Mouse (Mus musculus): ENCODE results near the gene Chmp1a. TPM values are rescaled to one million over a fixed set of nuclear protein-coding genes. Genes with fewer than 3 reads are reported as not detected.
A peak's percentile ranks its signal among the peaks of the same experiment; 100 is the strongest.
"Not testable (repeated sequence)": the region's sequence is repeated elsewhere in the genome, so short reads cannot be mapped to it uniquely, and the experiment has no call there.

Gene Chmp1a
- polyA plus RNA-seq (2014; fragmentation: Nextera tagmentation; extraction: Ambion mirVana): 160 and 164 TPM in 2 replicates

DNA sequence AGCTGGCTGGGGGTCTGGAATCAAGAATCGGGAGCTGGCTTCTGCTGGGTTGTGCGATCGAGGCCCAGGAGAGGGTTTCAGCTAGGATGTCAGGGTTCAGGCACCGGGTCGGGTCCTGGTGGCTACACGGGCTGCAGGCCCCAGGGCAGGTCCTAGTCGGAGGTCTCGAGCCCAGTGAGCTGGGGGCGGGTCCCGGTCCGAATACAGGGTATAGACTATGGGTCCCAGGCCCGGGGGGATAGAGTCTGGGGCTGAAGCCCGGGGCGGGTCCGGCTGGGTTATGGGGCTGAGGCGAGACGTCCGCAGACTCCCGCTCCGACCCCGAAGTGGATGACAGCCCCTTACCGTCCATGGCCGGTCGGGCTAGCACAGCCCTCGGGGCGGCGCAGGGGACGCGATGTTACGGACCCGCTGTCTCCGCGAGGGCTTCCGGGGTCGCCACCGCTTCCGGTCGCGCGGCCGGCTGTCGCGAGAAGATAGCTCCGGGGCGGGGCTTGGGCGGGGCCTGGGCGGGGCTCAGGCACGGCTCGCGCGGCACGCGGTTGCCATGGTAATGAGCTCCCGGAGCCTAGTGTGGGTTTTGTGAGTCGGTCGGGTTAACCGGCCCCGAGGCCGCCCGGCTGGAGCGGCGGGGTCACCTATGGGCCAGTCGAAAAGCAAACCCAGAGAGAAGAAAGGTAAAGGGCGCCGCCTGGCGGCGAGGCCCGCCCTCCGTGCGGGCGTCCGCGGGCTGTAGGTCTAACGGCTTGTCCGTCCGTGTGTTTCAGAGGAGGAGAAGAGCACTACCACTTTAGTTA is at the start of gene Chmp1a, which contains the start of gene Spata33:
Chmp1a (minus strand) TSS at position 443 of the 797 bp plus-strand sequence.
Spata33 (plus strand) TSS at position 512 of the 797 bp plus-strand sequence.
- ATAC-seq (ENCODE audit: low FRiP score) (peak; percentile 95), DNase-seq (ENCODE audit: low spot score) (peak; percentile 91)
- H3K4me2 ChIP-seq (replicated peaks): peak within 1 kb of the TSS; percentile 78
- H3K9ac ChIP-seq: peak within 1 kb of the TSS; percentile 96
- peaks cover 12% of the 10 kb centered on the region for H3K4me1 ChIP-seq (replicated peaks; ENCODE audit: control insufficient read depth, insufficient read depth, low read length)
- no peak within 1 kb of the TSS for H3K27ac ChIP-seq
- H3K9me3 ChIP-seq (ENCODE audit: control insufficient read depth, low read length): no peaks in the 10 kb centered on the region
- under 1% methylated on average over 76 of the region's 76 CpGs for WGBS
- H3K27me3 ChIP-seq (ENCODE audit: control insufficient read depth, insufficient read depth, low read length): no peaks in the 10 kb centered on the region
- peaks cover 32% of the 10 kb centered on the region for H3K36me3 ChIP-seq (replicated peaks; ENCODE audit: control insufficient read depth, insufficient read depth)
- H3K4me3 ChIP-seq (replicated peaks; ENCODE audit: low read length): peak within 1 kb of the TSS; percentile 80

DNA sequence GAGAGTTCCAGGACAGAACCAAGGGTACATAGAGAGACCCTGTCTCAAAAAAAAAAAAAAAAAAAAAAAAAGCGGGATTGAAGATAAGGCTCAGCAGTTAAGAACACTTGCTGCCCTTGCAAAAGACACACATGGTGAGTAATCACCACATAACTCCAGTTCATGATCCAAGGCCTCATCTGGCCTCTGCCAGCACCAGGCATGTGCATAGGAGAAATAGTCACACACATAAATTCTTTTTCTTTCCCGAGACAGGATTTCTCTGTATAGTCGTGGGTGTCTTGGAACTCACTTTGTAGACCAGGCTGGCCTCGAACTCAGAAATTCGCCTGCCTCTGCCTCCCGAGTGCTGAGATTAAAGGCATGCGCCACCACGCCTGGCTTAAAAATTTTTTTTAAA is 45.0 kb upstream of the Chmp1a start:
- H3K27ac ChIP-seq: not testable (repeated sequence)

DNA sequence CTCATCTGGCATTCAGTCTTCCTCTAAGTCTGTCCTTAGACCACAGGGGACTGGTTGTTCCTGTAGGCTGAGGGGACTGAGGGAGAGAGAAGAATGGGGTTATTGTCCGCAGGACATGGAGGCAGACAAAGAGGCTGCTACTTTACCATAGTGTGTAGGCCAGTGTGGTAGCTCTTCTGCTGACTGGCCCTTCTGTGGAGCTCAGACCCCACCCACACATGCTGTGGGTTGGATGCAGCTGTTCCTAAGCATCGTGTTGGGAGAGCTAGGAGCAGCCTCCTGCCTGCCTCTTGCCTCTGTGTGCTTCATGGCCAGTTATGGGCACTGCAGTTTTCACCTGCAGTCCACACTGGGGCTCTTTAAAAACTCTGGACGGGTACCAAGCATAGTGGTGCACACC is 44.6 kb upstream of the Chmp1a start:
- Histone ChIP-seq H3K4me3 (replicated peaks; ENCODE audit: low read length) (no peak overlapping the region), H3K4me2 (replicated peaks) (no peak overlapping the region), H3K27me3 (ENCODE audit: control insufficient read depth, insufficient read depth, low read length) (no peaks in the 10 kb centered on the region), H3K9me3 (ENCODE audit: control insufficient read depth, low read length) (no peaks in the 10 kb centered on the region), H3K4me1 (replicated peaks; ENCODE audit: control insufficient read depth, insufficient read depth, low read length) (peaks cover 22% of the 10 kb centered on the region), H3K9ac (no peak overlapping the region), H3K36me3 (replicated peaks; ENCODE audit: control insufficient read depth, insufficient read depth) (peaks cover 62% of the 10 kb centered on the region), H3K27ac (no peak overlapping the region)
- no peak for DNase-seq (ENCODE audit: low spot score)
- WGBS: 63% methylated on average over 3 of the region's 3 CpGs
- ATAC-seq (ENCODE audit: low FRiP score): no peak

More for the DNA sequence above, 45.0 kb upstream of the Chmp1a start:
- not testable (repeated sequence) for ATAC-seq (ENCODE audit: low FRiP score); H3K9ac ChIP-seq; DNase-seq (ENCODE audit: low spot score); H3K4me2 ChIP-seq (replicated peaks); H3K9me3 ChIP-seq (ENCODE audit: control insufficient read depth, low read length); H3K27me3 ChIP-seq (ENCODE audit: control insufficient read depth, insufficient read depth, low read length); H3K4me3 ChIP-seq (replicated peaks; ENCODE audit: low read length)
- H3K4me1 ChIP-seq (replicated peaks; ENCODE audit: control insufficient read depth, insufficient read depth, low read length): peaks cover 21% of the 10 kb centered on the region
- WGBS: 94% methylated on average over 8 of the region's 8 CpGs
- peaks cover 62% of the 10 kb centered on the region for H3K36me3 ChIP-seq (replicated peaks; ENCODE audit: control insufficient read depth, insufficient read depth)

DNA sequence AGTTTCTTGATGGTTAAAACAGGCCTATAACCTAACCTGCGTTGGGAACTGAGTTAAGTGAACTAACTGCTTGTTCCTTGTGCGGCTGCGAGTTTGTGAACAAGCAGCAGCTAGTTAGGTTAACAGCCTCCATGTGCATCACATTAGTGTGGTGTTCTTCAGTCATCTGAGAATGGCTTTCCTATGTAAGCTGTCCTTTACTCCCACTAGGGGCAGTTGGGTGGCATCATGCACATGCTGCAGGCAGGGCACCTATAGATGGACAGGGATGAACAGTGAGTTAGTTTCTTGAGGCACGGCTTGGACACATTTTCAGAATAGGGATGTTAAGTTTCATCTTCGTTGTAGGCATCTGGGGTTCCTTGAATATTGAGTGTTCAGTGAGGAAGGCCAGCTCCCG is 42.6 kb upstream of the Chmp1a start:
- Histone ChIP-seq H3K4me2 (replicated peaks) (peak overlapping the region; percentile 98), H3K27me3 (ENCODE audit: control insufficient read depth, insufficient read depth, low read length) (no peaks in the 10 kb centered on the region), H3K27ac (no peak overlapping the region), H3K4me1 (replicated peaks; ENCODE audit: control insufficient read depth, insufficient read depth, low read length) (peaks cover 22% of the 10 kb centered on the region), H3K9ac (peak overlapping the region; percentile 98), H3K4me3 (replicated peaks; ENCODE audit: low read length) (peak overlapping the region; percentile 98), H3K36me3 (replicated peaks; ENCODE audit: control insufficient read depth, insufficient read depth) (peaks cover 65% of the 10 kb centered on the region), H3K9me3 (ENCODE audit: control insufficient read depth, low read length) (no peaks in the 10 kb centered on the region)
- ATAC-seq (ENCODE audit: low FRiP score): no peak
- no peak for DNase-seq (ENCODE audit: low spot score)
- WGBS: 71% methylated on average over 6 of the region's 6 CpGs

DNA sequence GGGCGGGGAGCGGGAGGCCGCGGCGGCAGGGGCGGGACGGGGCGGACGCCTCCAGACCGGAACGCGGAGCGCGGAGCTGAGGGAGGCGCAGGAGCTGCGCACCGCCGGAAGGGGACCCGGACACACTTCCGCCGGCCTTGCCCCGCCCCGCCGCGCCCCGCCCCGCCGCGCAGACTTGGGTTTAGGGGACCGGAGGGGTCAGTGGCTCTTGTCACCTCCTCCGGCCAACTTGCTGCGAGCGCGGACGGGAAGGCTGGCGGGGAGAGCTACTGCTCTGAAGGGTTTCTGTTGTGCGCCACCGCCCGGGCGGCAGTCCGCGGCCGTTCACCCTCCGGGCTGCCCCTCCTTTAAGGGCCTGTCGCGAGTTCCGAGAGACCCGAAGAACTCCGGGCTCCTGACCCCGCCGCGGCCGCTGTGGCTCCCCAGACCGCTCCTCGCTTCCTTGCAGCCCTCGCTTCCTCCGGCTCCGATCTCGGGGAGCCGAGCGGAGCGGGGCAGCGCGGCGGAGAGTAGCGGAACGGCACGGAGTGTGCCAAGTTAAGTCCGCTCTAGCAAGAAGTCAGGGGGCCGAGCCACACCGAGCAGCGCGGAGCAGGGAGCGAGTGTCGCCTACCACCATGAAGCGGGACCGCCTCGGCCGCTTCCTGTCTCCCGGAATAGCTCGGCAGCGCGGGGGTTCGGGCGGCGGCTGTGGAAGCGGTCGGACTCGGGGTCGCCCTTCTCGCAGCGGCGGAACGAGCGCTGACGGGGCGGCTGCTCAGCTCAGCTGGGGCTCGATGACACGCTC is 41.7 kb upstream of the Chmp1a start, which contains the start of the genes Zfp276 and Vps9d1:
Zfp276 (plus strand) TSS at position 97 of the 787 bp plus-strand sequence.
Vps9d1 (minus strand) TSS at position 250 of the 787 bp plus-strand sequence.
- Histone ChIP-seq H3K36me3 (replicated peaks; ENCODE audit: control insufficient read depth, insufficient read depth) (peaks cover 65% of the 10 kb centered on the region), H3K9me3 (ENCODE audit: control insufficient read depth, low read length) (no peaks in the 10 kb centered on the region)

DNA sequence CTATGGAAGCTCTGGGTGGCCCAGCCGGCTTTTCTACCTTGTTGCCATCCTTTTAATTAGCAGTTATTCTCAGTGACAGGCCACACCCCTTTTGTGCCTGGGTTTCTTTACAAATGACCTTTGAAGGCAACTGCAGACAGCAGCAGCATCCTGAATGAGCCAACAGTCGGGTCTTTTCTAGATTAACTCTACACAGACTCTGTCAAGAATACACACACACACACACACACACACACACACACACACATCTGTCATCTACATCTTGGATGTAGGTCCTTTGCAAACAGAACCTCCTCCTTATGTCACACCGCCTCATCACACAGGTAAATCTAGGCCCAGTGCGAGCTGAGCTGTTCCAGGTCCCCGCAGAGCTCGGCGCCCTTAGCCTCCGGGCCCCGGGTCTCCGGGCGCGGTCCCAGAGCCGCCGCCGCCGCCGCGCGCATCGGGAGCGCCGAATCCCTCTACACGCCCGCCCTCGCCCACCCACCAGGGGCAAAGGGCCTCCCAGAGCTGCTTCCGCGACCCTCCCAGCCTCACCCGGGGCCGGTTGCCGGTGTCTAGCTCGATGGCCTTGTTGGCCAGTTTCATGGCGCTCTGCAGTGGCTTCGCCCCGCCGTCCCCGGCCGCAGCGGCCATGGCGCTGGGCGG is 41.0 kb upstream of the Chmp1a start:
- H3K27me3 ChIP-seq (ENCODE audit: control insufficient read depth, insufficient read depth, low read length): no peaks in the 10 kb centered on the region
- peak overlapping the region; percentile 98 for H3K9ac ChIP-seq
- no peaks in the 10 kb centered on the region for H3K9me3 ChIP-seq (ENCODE audit: control insufficient read depth, low read length)
- H3K27ac ChIP-seq: peak overlapping the region; percentile 93
- H3K4me3 ChIP-seq (replicated peaks; ENCODE audit: low read length): peak overlapping the region; percentile 98
- ATAC-seq (ENCODE audit: low FRiP score) (peak; percentile 72), DNase-seq (ENCODE audit: low spot score) (no peak)
- H3K4me1 ChIP-seq (replicated peaks; ENCODE audit: control insufficient read depth, insufficient read depth, low read length): peaks cover 22% of the 10 kb centered on the region
- H3K4me2 ChIP-seq (replicated peaks): peak overlapping the region; percentile 98
- under 1% methylated on average over 38 of the region's 40 CpGs for WGBS
- peaks cover 65% of the 10 kb centered on the region for H3K36me3 ChIP-seq (replicated peaks; ENCODE audit: control insufficient read depth, insufficient read depth)

More for the DNA sequence above, 41.7 kb upstream of the Chmp1a start, which contains the start of the genes Zfp276 and Vps9d1:
- Histone ChIP-seq H3K27me3 (ENCODE audit: control insufficient read depth, insufficient read depth, low read length) (no peaks in the 10 kb centered on the region), H3K4me1 (replicated peaks; ENCODE audit: control insufficient read depth, insufficient read depth, low read length) (peaks cover 22% of the 10 kb centered on the region), H3K27ac (peak within 1 kb of the TSS; percentile 93), H3K4me2 (replicated peaks) (peak within 1 kb of the TSS; percentile 98), H3K9ac (peak within 1 kb of the TSS; percentile 98), H3K4me3 (replicated peaks; ENCODE audit: low read length) (peak within 1 kb of the TSS; percentile 98)
- peak; percentile 83 for DNase-seq (ENCODE audit: low spot score)
- peak; percentile 94 for ATAC-seq (ENCODE audit: low FRiP score)
- under 1% methylated on average over 73 of the region's 99 CpGs for WGBS

DNA sequence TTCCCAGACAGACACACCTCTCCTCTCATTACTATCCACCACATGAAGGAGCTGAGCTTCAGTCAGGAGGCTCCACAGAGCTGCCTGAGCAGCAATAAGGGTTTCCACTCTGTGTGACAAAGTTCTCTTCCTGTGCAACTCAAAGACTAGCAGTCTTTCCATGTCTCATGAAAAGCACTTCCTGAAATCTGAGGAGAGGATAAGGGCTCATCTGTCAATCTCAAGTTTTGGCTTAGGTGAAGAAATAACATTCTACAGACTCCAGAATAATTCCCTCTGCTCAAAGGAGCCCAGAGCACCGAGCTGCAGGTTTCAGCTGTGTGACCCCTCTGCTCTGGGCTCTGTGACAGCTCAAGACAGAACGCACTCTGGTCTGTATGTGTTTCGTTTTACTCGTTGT is 40.4 kb upstream of the Chmp1a start:
- Histone ChIP-seq H3K9me3 (ENCODE audit: control insufficient read depth, low read length) (no peaks in the 10 kb centered on the region), H3K27me3 (ENCODE audit: control insufficient read depth, insufficient read depth, low read length) (no peaks in the 10 kb centered on the region), H3K27ac (peak overlapping the region; percentile 93; the same call in 1 of the 2 replicates), H3K9ac (peak overlapping the region; percentile 98), H3K4me1 (replicated peaks; ENCODE audit: control insufficient read depth, insufficient read depth, low read length) (peaks cover 22% of the 10 kb centered on the region), H3K4me3 (replicated peaks; ENCODE audit: low read length) (peak overlapping the region; percentile 98), H3K36me3 (replicated peaks; ENCODE audit: control insufficient read depth, insufficient read depth) (peaks cover 65% of the 10 kb centered on the region), H3K4me2 (replicated peaks) (peak overlapping the region; percentile 98)
- whole genome bisulfite sequencing: 69% methylated on average over 4 of the region's 4 CpGs
- DNase-seq (ENCODE audit: low spot score) (no peak), ATAC-seq (ENCODE audit: low FRiP score) (no peak)

DNA sequence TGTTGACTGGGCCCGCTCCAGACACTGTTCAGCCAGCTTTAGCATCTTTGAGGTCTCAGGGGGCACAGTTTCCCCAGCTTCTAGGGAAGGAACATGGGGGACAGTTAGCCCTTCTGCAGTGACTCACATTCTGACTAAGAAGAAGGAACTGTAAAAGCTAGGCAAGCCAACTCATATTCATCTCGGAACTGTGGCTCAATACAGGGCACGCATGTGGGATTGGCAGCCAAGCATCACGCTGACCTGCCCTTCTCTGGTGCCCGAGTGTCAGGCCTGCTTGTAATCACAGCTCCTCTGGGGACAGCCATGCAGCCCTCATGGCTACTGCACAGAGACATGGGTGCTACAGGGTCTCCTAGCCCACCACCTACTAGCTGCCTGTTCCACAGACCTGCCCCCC is 38.4 kb upstream of the Chmp1a start:
- Histone ChIP-seq H3K4me3 (replicated peaks; ENCODE audit: low read length) (no peak overlapping the region), H3K4me1 (replicated peaks; ENCODE audit: control insufficient read depth, insufficient read depth, low read length) (peaks cover 22% of the 10 kb centered on the region), H3K27ac (no peak overlapping the region), H3K27me3 (ENCODE audit: control insufficient read depth, insufficient read depth, low read length) (no peaks in the 10 kb centered on the region), H3K4me2 (replicated peaks) (no peak overlapping the region), H3K9ac (no peak overlapping the region), H3K36me3 (replicated peaks; ENCODE audit: control insufficient read depth, insufficient read depth) (peaks cover 65% of the 10 kb centered on the region), H3K9me3 (ENCODE audit: control insufficient read depth, low read length) (no peaks in the 10 kb centered on the region)
- WGBS: 95% methylated on average over 5 of the region's 5 CpGs
- DNase-seq (ENCODE audit: low spot score) (no peak), ATAC-seq (ENCODE audit: low FRiP score) (no peak)
